ENCODE assay signal across 8 mouse cellular contexts in the genomic region with DNA sequence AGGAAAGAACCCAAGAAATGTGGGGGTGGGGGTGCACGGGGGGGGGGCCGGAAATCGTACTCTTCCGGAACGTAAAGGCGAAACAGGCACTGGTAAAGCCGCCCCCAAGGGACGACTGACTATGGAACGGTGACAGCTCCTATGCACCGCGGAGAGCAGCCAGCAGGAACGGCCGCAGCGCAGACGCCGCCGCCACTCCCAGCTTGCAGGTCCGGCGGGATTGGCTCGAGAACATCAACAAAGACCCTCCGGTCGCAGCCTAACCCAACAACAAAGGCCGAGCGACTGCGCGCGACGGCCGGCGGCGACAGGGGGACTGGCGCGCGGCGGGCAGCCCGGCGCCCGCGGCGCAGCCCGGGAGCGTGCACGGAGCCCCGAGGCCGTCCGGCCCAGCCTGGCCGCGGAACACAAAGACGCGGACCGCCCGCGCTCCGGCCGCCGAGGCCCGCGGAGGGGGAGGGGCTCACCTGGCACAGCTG. TPM values are rescaled to one million over a fixed set of nuclear protein-coding genes. Genes with fewer than 3 reads are reported as not detected.
DNase-seq lines count a peak whose midpoint lies in the region; ATAC-seq and TF ChIP-seq lines count a peak whose summit lies in the region.

No protein-coding gene starts in this region.

- 0% methylated on average over 44 of the region's 58 CpGs for WGBS in forebrain, embryonic 13.5 days
- whole genome bisulfite sequencing in hindbrain, postnatal 0 days: 2% methylated on average over 40 of the region's 58 CpGs
- under 1% methylated on average over 58 of the region's 58 CpGs for WGBS in liver, embryonic 12.5 days (ENCODE audit: insufficient replicate concordance)
- under 1% methylated on average over 57 of the region's 58 CpGs for WGBS in stomach, embryonic 16.5 days

- peaks cover 59% of the 10 kb centered on the region for H3K79me2 ChIP-seq in myocyte (ENCODE audit: control insufficient read depth, insufficient read depth)

- no peak for TF ChIP-seq CTCF in hindbrain, postnatal 0 days (IDR thresholded peaks at IDR 0.05; ENCODE audit: low read depth)

- peak overlapping the region; percentile 99 for H3K27ac ChIP-seq in forebrain, embryonic 13.5 days
- peak overlapping the region; percentile 99 for H3K27ac ChIP-seq in hindbrain, postnatal 0 days
- peak overlapping the region; percentile 96 for H3K27ac ChIP-seq in liver, embryonic 12.5 days
- H3K27ac ChIP-seq in stomach, embryonic 16.5 days (ENCODE audit: low read length): peak overlapping the region; percentile 95

- H3K4me1 ChIP-seq in forebrain, embryonic 13.5 days: peaks cover 28% of the 10 kb centered on the region
- H3K4me1 ChIP-seq in hindbrain, postnatal 0 days (ENCODE audit: insufficient read depth, low read length): peaks cover 11% of the 10 kb centered on the region; the same call in 1 of the 2 replicates
- peaks cover 40% of the 10 kb centered on the region for H3K4me1 ChIP-seq in liver, embryonic 12.5 days
- peaks cover 15% of the 10 kb centered on the region for H3K4me1 ChIP-seq in stomach, embryonic 16.5 days (ENCODE audit: control insufficient read depth, insufficient read depth, low read length)

- ATAC-seq in forebrain, embryonic 13.5 days: peak; percentile 74
- ATAC-seq in hindbrain, postnatal 0 days: peak; percentile 70
- peak; percentile 70 for ATAC-seq in liver, embryonic 12.5 days
- peak; percentile 52 for ATAC-seq in stomach, embryonic 16.5 days (ENCODE audit: insufficient read depth, low FRiP score)

- H3K9ac ChIP-seq in forebrain, embryonic 13.5 days: peak overlapping the region; percentile 100
- peak overlapping the region; percentile 98 for H3K9ac ChIP-seq in hindbrain, postnatal 0 days (replicated peaks; ENCODE audit: low read length)
- peak overlapping the region; percentile 94 for H3K9ac ChIP-seq in liver, embryonic 12.5 days
- peak overlapping the region; percentile 92 for H3K9ac ChIP-seq in stomach, embryonic 16.5 days (ENCODE audit: low read length)

- H3K4me2 ChIP-seq in forebrain, embryonic 13.5 days: peak overlapping the region; percentile 77
- peak overlapping the region; percentile 69 for H3K4me2 ChIP-seq in hindbrain, postnatal 0 days (ENCODE audit: low read depth, low read length)
- peak overlapping the region; percentile 83 for H3K4me2 ChIP-seq in liver, embryonic 12.5 days
- H3K4me2 ChIP-seq in myocyte (ENCODE audit: low read depth): peak overlapping the region; percentile 91
- H3K4me2 ChIP-seq in stomach, embryonic 16.5 days (ENCODE audit: low read depth, low read length): peak overlapping the region; percentile 76

- peak; percentile 46 for TF ChIP-seq POLR2A in myocyte (IDR thresholded peaks at IDR 0.05; ENCODE audit: insufficient read length, low read depth)

- peak overlapping the region; percentile 81 for H3ac ChIP-seq in myocyte (ENCODE audit: control insufficient read depth, insufficient read length)

- DNase-seq in heart, adult 18-20 months: peak; percentile 46 to 68
- no peak for DNase-seq in heart, adult 9 months (ENCODE audit: low spot score in 2 of 2)
- peak; percentile 67 for DNase-seq in brain, adult 2 months (ENCODE audit: low read depth, low spot score)
- DNase-seq in hindbrain, postnatal 0 days (ENCODE audit: low spot score): peak; percentile 79

- H3K27me3 ChIP-seq in forebrain, embryonic 13.5 days: no peaks in the 10 kb centered on the region; the same call in 1 of the 2 replicates
- H3K27me3 ChIP-seq in hindbrain, postnatal 0 days (ENCODE audit: insufficient read depth, low read length): no peaks in the 10 kb centered on the region
- H3K27me3 ChIP-seq in liver, embryonic 12.5 days (replicated peaks): no peaks in the 10 kb centered on the region
- H3K27me3 ChIP-seq in myocyte (ENCODE audit: control insufficient read depth, insufficient read depth, insufficient read length): no peaks in the 10 kb centered on the region
- H3K27me3 ChIP-seq in stomach, embryonic 16.5 days (ENCODE audit: control insufficient read depth, insufficient read depth, low read length): no peaks in the 10 kb centered on the region

- H3K4me3 ChIP-seq in forebrain, embryonic 13.5 days: peak overlapping the region; percentile 95
- peak overlapping the region; percentile 74 for H3K4me3 ChIP-seq in hindbrain, postnatal 0 days (ENCODE audit: low read length)
- H3K4me3 ChIP-seq in liver, embryonic 12.5 days: peak overlapping the region; percentile 93
- peak overlapping the region; percentile 44 for H3K4me3 ChIP-seq in myocyte
- H3K4me3 ChIP-seq in stomach, embryonic 16.5 days (replicated peaks; ENCODE audit: low read length): peak overlapping the region; percentile 67

- H3K9me3 ChIP-seq in forebrain, embryonic 13.5 days (replicated peaks): no peaks in the 10 kb centered on the region
- no peaks in the 10 kb centered on the region for H3K9me3 ChIP-seq in hindbrain, postnatal 0 days (ENCODE audit: low read length)
- H3K9me3 ChIP-seq in liver, embryonic 12.5 days (replicated peaks): no peaks in the 10 kb centered on the region
- H3K9me3 ChIP-seq in stomach, embryonic 16.5 days (replicated peaks; ENCODE audit: control insufficient read depth, low read length): no peaks in the 10 kb centered on the region

- H3K36me3 ChIP-seq in forebrain, embryonic 13.5 days (ENCODE audit: poor library complexity, severe bottlenecking): peaks cover 11% of the 10 kb centered on the region
- no peaks in the 10 kb centered on the region for H3K36me3 ChIP-seq in hindbrain, postnatal 0 days (ENCODE audit: insufficient read depth, low read length)
- peaks cover 11% of the 10 kb centered on the region for H3K36me3 ChIP-seq in liver, embryonic 12.5 days
- no peaks in the 10 kb centered on the region for H3K36me3 ChIP-seq in myocyte (ENCODE audit: control insufficient read depth, insufficient read depth)
- H3K36me3 ChIP-seq in stomach, embryonic 16.5 days (ENCODE audit: control insufficient read depth, insufficient read depth, low read length): no peaks in the 10 kb centered on the region

TF ChIP-seq in myocyte, 11 proteins besides CTCF, POLR2A, EP300 and RAD21:
- TF ChIP-seq REST (IDR thresholded peaks at IDR 0.05; ENCODE audit: insufficient read depth, insufficient read length): no peak
- TF ChIP-seq E2F4 (IDR thresholded peaks at IDR 0.05; ENCODE audit: insufficient read depth): no peak
- TF ChIP-seq SRF (IDR thresholded peaks at IDR 0.05; ENCODE audit: control insufficient read depth, insufficient read length, low read depth): no peak
- TF ChIP-seq MYOD1 (IDR thresholded peaks at IDR 0.05; ENCODE audit: control insufficient read depth in 1 of 3, insufficient read length in 2 of 3, low read depth in 2 of 3): no peak
- TF ChIP-seq USF1 (IDR thresholded peaks at IDR 0.05; ENCODE audit: low read depth): no peak
- TF ChIP-seq TCF12 (IDR thresholded peaks at IDR 0.05; ENCODE audit: insufficient read depth, poor library complexity, severe bottlenecking): no peak
- TF ChIP-seq TCF3 (IDR thresholded peaks at IDR 0.05; ENCODE audit: insufficient read length, low read depth): no peak
- TF ChIP-seq POLR2AphosphoS2 (IDR thresholded peaks at IDR 0.05; ENCODE audit: insufficient read length, low read depth): no peak

RNA-seq across cellular contexts. Expression of gene Zfp292, which starts 0.4 kb away (rescaled TPM):
- total RNA-seq in heart, adult 18-20 months (2021): 10 to 100 TPM; 12.7 to 14.4 TPM
- polyA plus RNA-seq in forebrain, embryonic 13.5 days (2015; fragmentation: Nextera tagmentation; extraction: Ambion mirVana): 34.8 and 37.9 TPM in 2 replicates
- 22.6 and 25.6 TPM in 2 replicates for total RNA-seq in hindbrain, postnatal 0 days (2014; rRNA removed)
- polyA plus RNA-seq in hindbrain, postnatal 0 days (2015; fragmentation: Nextera tagmentation; extraction: Ambion mirVana): 15.1 and 15.6 TPM in 2 replicates
- 7.1 and 7.9 TPM in 2 replicates for polyA plus RNA-seq in liver, embryonic 12.5 days (2016; fragmentation: Nextera tagmentation; extraction: Ambion mirVana)
- polyA plus RNA-seq in myocyte (2012; fragmentation: generic; extraction: Trizol): 1.8 TPM
- polyA plus RNA-seq in stomach, embryonic 16.5 days (2015; fragmentation: Nextera tagmentation; extraction: Ambion mirVana): 14.0 and 14.8 TPM in 2 replicates

RNA-seq across cellular contexts. Expression of gene Cga, which starts 11.2 kb away (rescaled TPM):
- not detected for total RNA-seq in heart, adult 18-20 months (2021)
- not detected in 2 replicates for polyA plus RNA-seq in forebrain, embryonic 13.5 days (2015; fragmentation: Nextera tagmentation; extraction: Ambion mirVana)
- total RNA-seq in hindbrain, postnatal 0 days (2014; rRNA removed): not detected in 2 replicates
- not detected in 2 replicates for polyA plus RNA-seq in hindbrain, postnatal 0 days (2015; fragmentation: Nextera tagmentation; extraction: Ambion mirVana)
- 0.20 TPM in 1 of 2 replicates, not detected in the other for polyA plus RNA-seq in liver, embryonic 12.5 days (2016; fragmentation: Nextera tagmentation; extraction: Ambion mirVana)
- polyA plus RNA-seq in myocyte (2012; fragmentation: generic; extraction: Trizol): not detected
- not detected in 2 replicates for polyA plus RNA-seq in stomach, embryonic 16.5 days (2015; fragmentation: Nextera tagmentation; extraction: Ambion mirVana)

Comparison
In these comparisons a context has a peak if more than half of its experiments do, and no peak if none do; other contexts are left out.
1. DNase-seq: peak in heart, adult 18-20 months (2 of 2), brain, adult 2 months (single experiment) and hindbrain, postnatal 0 days (single experiment); none in heart, adult 9 months (0 of 2).
2. H3K4me3 ChIP-seq: peak in every context shown above with its lines; median percentile 95 in forebrain, embryonic 13.5 days; 93 in liver, embryonic 12.5 days; 74 in hindbrain, postnatal 0 days; 67 in stomach, embryonic 16.5 days; 44 in myocyte.
3. Peak in every context shown above with its lines, with median percentiles within 50 percentile points of each other: ATAC-seq, H3K27ac ChIP-seq, H3K4me2 ChIP-seq and H3K9ac ChIP-seq.